Mouse (Mus musculus) liver, embryonic 14.5 days (tissue): ENCODE measurements at regions not wholly inside any gene's neighbourhood (a gene's known extent, or its start where the extent isn't known, plus 50 kb on each side); places are given as distances from the start of the nearest gene placed in this dataset.

Source experiments
- ATAC-seq: fragments of 200-750 bp; cut with Nextera tagmentation; 2 replicates; pipeline ENCODE4 v1.8.0; 2017; ENCODE audit warnings: moderate number of reproducible peaks, mild to moderate bottlenecking, moderate library complexity; ENCODE audit not compliant: insufficient read depth
- DNase-seq, 3 experiments: peaks; one replicate each; pipeline ENCODE4 v3.0.0-alpha.2; 2012 to 2013; ENCODE audit warnings: low read depth in 3 of 3, low spot score in 3 of 3
- H3K27ac ChIP-seq: fragments of 300-500 bp; sonication (generic); 2 replicates; pipeline ENCODE4 v1.5.1; 2014; ENCODE audit warnings: moderate library complexity, mild to moderate bottlenecking, control low read depth, inconsistent platforms
- H3K27me3 ChIP-seq: fragments of 300-500 bp; sonication (generic); 2 replicates; pipeline ENCODE4 v1.6.1; 2014; ENCODE audit warnings: mild to moderate bottlenecking, low read length, moderate library complexity; ENCODE audit not compliant: control insufficient read depth, insufficient read depth
- H3K36me3 ChIP-seq: fragments of 300-500 bp; sonication (generic); replicated peaks from 2 replicates; pipeline ENCODE4 v1.6.1; 2014; ENCODE audit warnings: low read depth; ENCODE audit not compliant: control insufficient read depth, insufficient read depth
- H3K4me1 ChIP-seq, 2 experiments: fragments of 200-500 bp in 1 of 2; fragments of 300-500 bp in 1 of 2; sonication (generic) in 1 of 2; replicated peaks; 2 replicates each; pipeline ENCODE4 v1.6.1; 2012 to 2014; ENCODE audit warnings: antibody characterized with exemption in 1 of 2, inconsistent platforms in 1 of 2, low read length in 1 of 2; ENCODE audit not compliant: control insufficient read depth in 2 of 2, insufficient read depth in 2 of 2
- H3K4me2 ChIP-seq: fragments of 300-500 bp; sonication (generic); 2 replicates; pipeline ENCODE4 v1.6.1; 2014; ENCODE audit warnings: low read depth, mild to moderate bottlenecking, control low read depth, moderate library complexity
- H3K4me3 ChIP-seq, 2 experiments: fragments of 200-500 bp in 1 of 2; fragments of 300-500 bp in 1 of 2; sonication (generic) in 1 of 2; 2 replicates each; pipeline ENCODE4 v1.5.1; 2012 to 2014; ENCODE audit warnings: low read depth in 2 of 2, low read length in 2 of 2, mild to moderate bottlenecking in 2 of 2, control low read depth in 1 of 2, inconsistent platforms in 1 of 2, moderate library complexity in 1 of 2; ENCODE audit not compliant: insufficient read depth in 1 of 2
- H3K9ac ChIP-seq: fragments of 300-500 bp; sonication (generic); replicated peaks from 2 replicates; pipeline ENCODE4 v1.6.1; 2014; ENCODE audit warnings: mild to moderate bottlenecking, control low read depth, moderate library complexity
- H3K9me3 ChIP-seq: fragments of 300-500 bp; sonication (generic); 2 replicates; pipeline ENCODE4 v1.6.1; 2016; ENCODE audit warnings: low read length, mixed read lengths; ENCODE audit not compliant: control insufficient read depth
- CTCF ChIP-seq: IDR thresholded peaks from 2 replicates; pipeline ENCODE4 v1.5.1; 2016; ENCODE audit warnings: antibody characterized with exemption, low read depth, control low read depth
- EP300 ChIP-seq: IDR thresholded peaks from 2 replicates; pipeline ENCODE4 v1.6.1; 2016; ENCODE audit warnings: antibody characterized with exemption, low read depth
- WGBS: fragments of 180-500 bp; shearing (Covaris S2); extraction: QIAGEN DNeasy Blood & Tissue Kit; methylation state at CpG from one replicate; pipeline ENCODE4 v1.1.7; 2014; ENCODE audit not compliant: insufficient replicate concordance; 5-methylcytosine and 5-hydroxymethylcytosine counted together

GRCm38 (mm10) chr5:50406520-50406919 is 347.7 kb upstream of the Adgra3 start:
- no peaks in the 10 kb centered on the region for H3K36me3 ChIP-seq
- no peak for TF ChIP-seq CTCF
- no peak for TF ChIP-seq EP300
- ATAC-seq (no peak), DNase-seq (no peak)
- H3K27ac ChIP-seq: no peak overlapping the region
- no peak overlapping the region for H3K9ac ChIP-seq
- no peak overlapping the region for H3K4me3 ChIP-seq
- no peaks in the 10 kb centered on the region for H3K4me1 ChIP-seq
- no peak overlapping the region for H3K4me2 ChIP-seq
- H3K27me3 ChIP-seq: no peaks in the 10 kb centered on the region
- H3K9me3 ChIP-seq: no peaks in the 10 kb centered on the region
- WGBS: 56% methylated on average over 3 of the region's 3 CpGs
